Mouse (Mus musculus): Measurements from ENCODE around the gene Gng7.

- no peak for TF ChIP-seq EP300 (IDR thresholded peaks at IDR 0.05; ENCODE audit: insufficient read depth, low read depth, low read length)
- TF ChIP-seq POLR2A (IDR thresholded peaks at IDR 0.05; ENCODE audit: insufficient read depth, low read depth, low read length) = no peak
Measured at GRCm38 (mm10) chr10:80943701-80944100, 71.0 kb downstream of the Gng7 start.
